Mouse (Mus musculus) E14TG2a.4 (cell line): ENCODE measurements around the gene Ddx41.

ENCODE experiments used
- H3K27me3 ChIP-seq: 2 replicates; pipeline ENCODE4 v1.6.1; 2014; ENCODE audit warnings: low read length, control low read depth; ENCODE audit not compliant: insufficient read depth
- H3K36me3 ChIP-seq: 2 replicates; pipeline ENCODE4 v1.6.1; 2014; ENCODE audit warnings: low read length, control low read depth; ENCODE audit not compliant: insufficient read depth
- H3K4me1 ChIP-seq: replicated peaks from 2 replicates; pipeline ENCODE4 v1.6.1; 2014; ENCODE audit warnings: low read depth, low read length, control low read depth
- H3K4me3 ChIP-seq: replicated peaks from 2 replicates; pipeline ENCODE4 v1.5.1; 2014; ENCODE audit warnings: mild to moderate bottlenecking, low read length
- H3K9me3 ChIP-seq: 2 replicates; pipeline ENCODE4 v1.6.1; 2014; ENCODE audit warnings: low read length, control low read depth
- CTCF ChIP-seq: conservative IDR thresholded peaks from 2 replicates; pipeline ENCODE4 v1.5.1; 2014; ENCODE audit warnings: low read length
- NANOG ChIP-seq: IDR thresholded peaks from 2 replicates; pipeline ENCODE4 v1.6.1; 2014; ENCODE audit warnings: borderline replicate concordance, low read length, mixed read lengths
- POU5F1 ChIP-seq: IDR thresholded peaks from 2 replicates; pipeline ENCODE4 v1.6.1; 2014; ENCODE audit warnings: low read length, borderline replicate concordance

Gene Ddx41

GRCm38 (mm10) chr13:55513828-55514227, 22.6 kb downstream of the Ddx41 start:
- peaks cover 23% of the 10 kb centered on the region for H3K27me3 ChIP-seq
- no peaks in the 10 kb centered on the region for H3K9me3 ChIP-seq
- TF ChIP-seq POU5F1 (no peak), CTCF (no peak), NANOG (no peak)
- peaks cover 14% of the 10 kb centered on the region for H3K36me3 ChIP-seq
- H3K4me3 ChIP-seq = peak overlapping the region; percentile 91
- H3K4me1 ChIP-seq = peaks cover 50% of the 10 kb centered on the region

- peaks cover 56% of the 10 kb centered on the region for H3K4me1 ChIP-seq
- H3K27me3 ChIP-seq = peaks cover 23% of the 10 kb centered on the region
- TF ChIP-seq NANOG (no peak), CTCF (peak; percentile 67), POU5F1 (no peak)
- no peaks in the 10 kb centered on the region for H3K9me3 ChIP-seq
- H3K4me3 ChIP-seq = peak within 1 kb of the TSS; percentile 91
- peaks cover 20% of the 10 kb centered on the region for H3K36me3 ChIP-seq
These were observed 23.2 kb downstream of the Ddx41 start, which contains the start of gene Pdlim7 for GRCm38 (mm10) chr13:55513111-55513748. Gene Pdlim7, minus strand, starts transcription at chr13:55513676.

GRCm38 (mm10) chr13:55512379-55513031, 24.0 kb downstream of the Ddx41 start:
- peak overlapping the region; percentile 91 for H3K4me3 ChIP-seq
- peaks cover 62% of the 10 kb centered on the region for H3K4me1 ChIP-seq
- TF ChIP-seq NANOG (no peak), POU5F1 (no peak), CTCF (no peak)
- H3K9me3 ChIP-seq = no peaks in the 10 kb centered on the region
- peaks cover 23% of the 10 kb centered on the region for H3K27me3 ChIP-seq
- peaks cover 25% of the 10 kb centered on the region for H3K36me3 ChIP-seq

- Histone ChIP-seq H3K4me3 (peak overlapping the region; percentile 91), H3K27me3 (peaks cover 23% of the 10 kb centered on the region), H3K9me3 (no peaks in the 10 kb centered on the region), H3K4me1 (peaks cover 64% of the 10 kb centered on the region), H3K36me3 (peaks cover 35% of the 10 kb centered on the region)
- no peak for TF ChIP-seq POU5F1
- no peak for TF ChIP-seq CTCF
- no peak for TF ChIP-seq NANOG
These were observed 25.0 kb downstream of the Ddx41 start for GRCm38 (mm10) chr13:55511492-55511861.

GRCm38 (mm10) chr13:55510668-55511491, 25.6 kb downstream of the Ddx41 start:
- H3K36me3 ChIP-seq = peaks cover 41% of the 10 kb centered on the region
- H3K4me1 ChIP-seq = peaks cover 69% of the 10 kb centered on the region
- TF ChIP-seq POU5F1 (no peak), NANOG (no peak), CTCF (no peak)
- peak overlapping the region; percentile 91 for H3K4me3 ChIP-seq
- H3K9me3 ChIP-seq = no peaks in the 10 kb centered on the region
- H3K27me3 ChIP-seq = peaks cover 23% of the 10 kb centered on the region

GRCm38 (mm10) chr13:55510332-55510667, 26.2 kb downstream of the Ddx41 start:
- H3K4me1 ChIP-seq = peaks cover 69% of the 10 kb centered on the region
- peaks cover 20% of the 10 kb centered on the region for H3K27me3 ChIP-seq
- H3K4me3 ChIP-seq = peak overlapping the region; percentile 91
- H3K9me3 ChIP-seq = no peaks in the 10 kb centered on the region
- TF ChIP-seq CTCF = no peak
- TF ChIP-seq POU5F1 = no peak
- TF ChIP-seq NANOG = no peak
- peaks cover 47% of the 10 kb centered on the region for H3K36me3 ChIP-seq

- H3K36me3 ChIP-seq = peaks cover 65% of the 10 kb centered on the region
- H3K9me3 ChIP-seq = no peaks in the 10 kb centered on the region
- peak overlapping the region; percentile 56 for H3K4me3 ChIP-seq
- TF ChIP-seq POU5F1 (no peak), CTCF (no peak), NANOG (no peak)
- H3K4me1 ChIP-seq = peaks cover 62% of the 10 kb centered on the region
- H3K27me3 ChIP-seq = peaks cover 3% of the 10 kb centered on the region; the same call in 1 of the 2 replicates
These were observed 27.9 kb downstream of the Ddx41 start for GRCm38 (mm10) chr13:55508531-55508930.

GRCm38 (mm10) chr13:55507877-55508276, 28.6 kb downstream of the Ddx41 start:
- Histone ChIP-seq H3K9me3 (no peaks in the 10 kb centered on the region), H3K4me1 (peaks cover 61% of the 10 kb centered on the region), H3K36me3 (peaks cover 71% of the 10 kb centered on the region), H3K4me3 (0 out of 2 replicates have a peak overlapping the region, but pooled peaks have one; percentile 35), H3K27me3 (peaks cover 3% of the 10 kb centered on the region; the same call in 1 of the 2 replicates)
- TF ChIP-seq CTCF (peak; percentile 89), POU5F1 (no peak), NANOG (no peak)

- no peak overlapping the region for H3K4me3 ChIP-seq
- H3K27me3 ChIP-seq = no peaks in the 10 kb centered on the region
- peaks cover 83% of the 10 kb centered on the region for H3K36me3 ChIP-seq
- H3K4me1 ChIP-seq = peaks cover 51% of the 10 kb centered on the region
- no peaks in the 10 kb centered on the region for H3K9me3 ChIP-seq
- TF ChIP-seq POU5F1 (no peak), CTCF (no peak), NANOG (no peak)
These were observed 29.8 kb downstream of the Ddx41 start for GRCm38 (mm10) chr13:55506697-55507096.
